In genomic region chr4:42965039-42965719, GRCm38 (mm10) we compare ENCODE assay signal across 1 mouse cellular context.
TF ChIP-seq lines count a peak whose summit lies in the region.

No protein-coding gene starts in this region.

TF ChIP-seq in MEL, 35 proteins besides CTCF, POLR2A, EP300 and RAD21 (continued from another document):
- TF ChIP-seq SMC3 (IDR thresholded peaks at IDR 0.05; ENCODE audit: low read depth, low read length) (peak; percentile 83), E2F4 (IDR thresholded peaks at IDR 0.05; ENCODE audit: borderline replicate concordance, low read depth, low read length) (no peak)
